Mouse (Mus musculus) hindbrain, postnatal 0 days (tissue): ENCODE measurements around the gene Hnf1b. TPM values are rescaled to one million over a fixed set of nuclear protein-coding genes. Genes with fewer than 3 reads are reported as not detected.
A peak's percentile ranks its signal among the peaks of the same experiment; 100 is the strongest.

Source experiments
- ATAC-seq: fragments of 200-750 bp; cut with Nextera tagmentation; 2 replicates; pipeline ENCODE4 v1.8.0; 2017; ENCODE audit warnings: mild to moderate bottlenecking, moderate TSS enrichment, moderate library complexity
- DNase-seq: peaks from one replicate; pipeline ENCODE4 v3.0.0-alpha.2; 2015; ENCODE audit warnings: low spot score
- H3K27ac ChIP-seq: fragments of 300-500 bp; sonication (generic); 2 replicates; pipeline ENCODE4 v1.5.1; 2014; ENCODE audit warnings: mild to moderate bottlenecking
- H3K27me3 ChIP-seq: fragments of 300-500 bp; sonication (generic); 2 replicates; pipeline ENCODE4 v1.6.1; 2014; ENCODE audit warnings: low read length, mixed read lengths; ENCODE audit not compliant: insufficient read depth
- H3K36me3 ChIP-seq: fragments of 300-500 bp; sonication (generic); 2 replicates; pipeline ENCODE4 v1.6.1; 2014; ENCODE audit warnings: low read length, mixed read lengths; ENCODE audit not compliant: insufficient read depth
- H3K4me1 ChIP-seq: fragments of 300-500 bp; sonication (generic); 2 replicates; pipeline ENCODE4 v1.6.1; 2014; ENCODE audit warnings: antibody characterized with exemption, low read length, mixed read lengths; ENCODE audit not compliant: insufficient read depth
- H3K4me2 ChIP-seq: fragments of 300-500 bp; sonication (generic); 2 replicates; pipeline ENCODE4 v1.6.1; 2014; ENCODE audit warnings: low read depth, mild to moderate bottlenecking, low read length, moderate library complexity, mixed read lengths
- H3K4me3 ChIP-seq: fragments of 300-500 bp; sonication (generic); 2 replicates; pipeline ENCODE4 v1.5.1; 2014; ENCODE audit warnings: low read length
- H3K9ac ChIP-seq: fragments of 300-500 bp; sonication (generic); replicated peaks from 2 replicates; pipeline ENCODE4 v1.6.1; 2014; ENCODE audit warnings: mild to moderate bottlenecking, low read length, moderate library complexity, mixed read lengths
- H3K9me3 ChIP-seq: fragments of 300-500 bp; sonication (generic); 2 replicates; pipeline ENCODE4 v1.6.1; 2016; ENCODE audit warnings: low read length, mixed read lengths
- CTCF ChIP-seq: IDR thresholded peaks from 2 replicates; pipeline ENCODE4 v1.5.1; 2016; ENCODE audit warnings: antibody characterized with exemption, control low read depth, low read depth
- WGBS: fragments of 180-500 bp; shearing (Covaris S2); extraction: QIAGEN DNeasy Blood & Tissue Kit; methylation state at CpG from one replicate; pipeline ENCODE4 v1.1.7; 2014; 5-methylcytosine and 5-hydroxymethylcytosine counted together
- polyA plus RNA-seq: library from polyadenylated mRNA; unstranded; fragments of >200 nt; fragmentation: Nextera tagmentation; extraction: Ambion mirVana; gene quantifications from 2 replicates; pipeline ENCODE4 v1.2.1, GENCODE M21; 2015
- total RNA-seq: library from RNA; depleted of rRNA; stranded (reverse); fragments of >200 nt; gene quantifications from 2 replicates; pipeline ENCODE4 v1.2.3, GENCODE M21; 2014

Hnf1b gene
- total and polyA plus RNA-seq, 2 experiments from 2014 or later, result 0.30 TPM; not detected in 1

- Histone ChIP-seq H3K27ac (no peak overlapping the region), H3K4me3 (no peak overlapping the region), H3K9me3 (no peaks in the 10 kb centered on the region), H3K9ac (no peak overlapping the region), H3K4me1 (no peaks in the 10 kb centered on the region), H3K4me2 (no peak overlapping the region), H3K36me3 (no peaks in the 10 kb centered on the region), H3K27me3 (no peaks in the 10 kb centered on the region)
- WGBS, result 60% methylated on average over 3 of the region's 3 CpGs
- peak; percentile 5 for DNase-seq
- TF ChIP-seq CTCF, result no peak
- ATAC-seq, result no peak
Observed at GRCm38 (mm10) chr11:83879130-83879529, 29.3 kb downstream of the Hnf1b start.

GRCm38 (mm10) chr11:83881438-83881837 is 31.6 kb downstream of the Hnf1b start:
- Histone ChIP-seq H3K9ac (no peak overlapping the region), H3K27me3 (no peaks in the 10 kb centered on the region), H3K36me3 (no peaks in the 10 kb centered on the region), H3K27ac (no peak overlapping the region), H3K4me2 (no peak overlapping the region), H3K4me1 (no peaks in the 10 kb centered on the region), H3K9me3 (no peaks in the 10 kb centered on the region), H3K4me3 (no peak overlapping the region)
- TF ChIP-seq CTCF, result no peak
- 81% methylated on average over 5 of the region's 5 CpGs for WGBS
- ATAC-seq (no peak), DNase-seq (no peak)

DNA sequence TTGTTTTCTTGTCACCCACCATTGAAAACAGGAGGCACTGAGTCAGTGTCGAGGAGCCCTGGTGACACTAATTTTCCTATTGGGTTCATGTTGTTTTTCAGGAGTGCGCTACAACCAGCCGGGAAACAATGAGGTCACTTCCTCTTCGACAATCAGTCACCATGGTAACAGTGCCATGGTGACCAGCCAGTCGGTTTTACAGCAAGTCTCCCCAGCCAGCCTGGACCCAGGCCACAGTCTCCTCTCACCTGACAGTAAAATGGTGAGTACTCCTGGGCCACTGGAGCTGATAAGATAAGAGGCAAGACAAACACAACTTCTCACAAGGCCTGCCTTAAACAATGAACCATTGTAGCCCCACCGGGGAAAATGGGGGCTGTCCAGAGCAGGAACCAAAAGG is 32.7 kb downstream of the Hnf1b start:
- DNase-seq (peak; percentile 59), ATAC-seq (no peak)
- H3K4me2 ChIP-seq, result no peak overlapping the region
- H3K4me3 ChIP-seq, result no peak overlapping the region
- no peaks in the 10 kb centered on the region for H3K9me3 ChIP-seq
- H3K27ac ChIP-seq, result no peak overlapping the region
- no peak for TF ChIP-seq CTCF
- no peaks in the 10 kb centered on the region for H3K4me1 ChIP-seq
- no peak overlapping the region for H3K9ac ChIP-seq
- H3K36me3 ChIP-seq, result no peaks in the 10 kb centered on the region
- 41% methylated on average over 6 of the region's 6 CpGs for WGBS
- H3K27me3 ChIP-seq, result no peaks in the 10 kb centered on the region

DNA sequence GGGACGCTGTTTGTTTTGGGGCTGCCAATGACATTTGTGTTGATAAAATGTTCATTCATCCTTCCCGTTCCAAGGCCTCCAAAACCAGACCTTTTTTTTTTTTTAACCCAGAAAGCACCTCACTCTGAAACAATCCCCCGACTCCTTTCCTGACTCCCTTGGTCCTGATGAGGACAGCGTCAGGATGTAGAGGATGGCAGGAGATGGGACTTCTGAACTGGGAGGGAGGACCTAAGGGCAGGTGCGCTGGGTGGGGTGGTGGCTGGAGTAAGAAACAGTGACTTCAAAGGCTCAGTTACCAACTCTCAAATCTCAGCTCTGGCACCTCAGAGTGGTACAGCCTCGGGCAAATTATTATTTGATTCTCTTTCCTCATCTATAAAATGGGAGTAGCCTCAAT is 33.2 kb downstream of the Hnf1b start:
- H3K9ac ChIP-seq, result no peak overlapping the region
- WGBS, result 87% methylated on average over 6 of the region's 6 CpGs
- no peak for ATAC-seq

GRCm38 (mm10) chr11:83883812-83884211 is 33.9 kb downstream of the Hnf1b start:
- WGBS, result 90% methylated on average over 9 of the region's 9 CpGs
- no peak for TF ChIP-seq CTCF

More for the DNA sequence above, 33.2 kb downstream of the Hnf1b start:
- no peak overlapping the region for H3K27ac ChIP-seq
- H3K27me3 ChIP-seq, result no peaks in the 10 kb centered on the region
- no peak overlapping the region for H3K4me3 ChIP-seq
- TF ChIP-seq CTCF, result no peak
- no peaks in the 10 kb centered on the region for H3K9me3 ChIP-seq
- no peaks in the 10 kb centered on the region for H3K36me3 ChIP-seq
- no peak for DNase-seq
- H3K4me1 ChIP-seq, result no peaks in the 10 kb centered on the region
- H3K4me2 ChIP-seq, result no peak overlapping the region

GRCm38 (mm10) chr11:83885175-83885574 is 35.3 kb downstream of the Hnf1b start:
- Histone ChIP-seq H3K4me1 (no peaks in the 10 kb centered on the region), H3K36me3 (no peaks in the 10 kb centered on the region), H3K9ac (no peak overlapping the region), H3K4me3 (no peak overlapping the region), H3K27me3 (no peaks in the 10 kb centered on the region), H3K4me2 (no peak overlapping the region), H3K27ac (no peak overlapping the region), H3K9me3 (no peaks in the 10 kb centered on the region)
- DNase-seq (no peak), ATAC-seq (no peak)
- 91% methylated on average over 8 of the region's 8 CpGs for WGBS
- no peak for TF ChIP-seq CTCF

More at GRCm38 (mm10) chr11:83883812-83884211, 33.9 kb downstream of the Hnf1b start:
- ATAC-seq, result no peak
- no peaks in the 10 kb centered on the region for H3K9me3 ChIP-seq
- no peaks in the 10 kb centered on the region for H3K36me3 ChIP-seq
- no peak overlapping the region for H3K9ac ChIP-seq
- H3K27ac ChIP-seq, result no peak overlapping the region
- H3K4me1 ChIP-seq, result no peaks in the 10 kb centered on the region
- no peak for DNase-seq
- no peak overlapping the region for H3K4me3 ChIP-seq
- H3K27me3 ChIP-seq, result no peaks in the 10 kb centered on the region
- no peak overlapping the region for H3K4me2 ChIP-seq

GRCm38 (mm10) chr11:83886746-83887145 is 36.9 kb downstream of the Hnf1b start:
- no peak for ATAC-seq
- H3K4me1 ChIP-seq, result no peaks in the 10 kb centered on the region
- WGBS, result 86% methylated on average over 3 of the region's 3 CpGs

More at GRCm38 (mm10) chr11:83886746-83887145, 36.9 kb downstream of the Hnf1b start:
- Histone ChIP-seq H3K9ac (no peak overlapping the region), H3K36me3 (no peaks in the 10 kb centered on the region), H3K9me3 (no peaks in the 10 kb centered on the region), H3K27ac (no peak overlapping the region), H3K4me2 (no peak overlapping the region), H3K4me3 (no peak overlapping the region), H3K27me3 (no peaks in the 10 kb centered on the region)
- no peak for DNase-seq
- no peak for TF ChIP-seq CTCF
